In the genomic region with DNA sequence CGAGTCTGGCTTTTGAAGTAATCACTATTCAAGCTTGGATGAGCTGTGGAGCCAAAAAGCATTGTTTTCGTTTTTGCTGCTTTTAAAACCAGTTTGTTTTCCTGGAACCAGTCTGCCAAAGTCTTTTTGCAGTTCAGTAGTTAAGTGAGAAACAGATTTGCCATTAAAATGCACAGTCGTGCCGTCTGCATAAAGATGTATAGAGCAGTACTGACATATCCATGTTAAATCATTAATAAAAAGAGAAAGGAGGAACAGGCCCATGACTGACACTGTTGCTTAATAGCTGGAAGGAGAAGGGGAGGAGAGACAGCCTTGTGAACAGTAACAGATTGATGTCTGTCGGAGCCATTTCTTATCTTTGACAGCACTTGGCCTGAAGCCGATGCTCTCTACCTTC, we compare ENCODE assay signal across 18 mouse cellular contexts.
A peak's percentile ranks its signal among the peaks of the same experiment; 100 is the strongest.
DNase-seq lines count a peak whose midpoint lies in the region; ATAC-seq and TF ChIP-seq lines count a peak whose summit lies in the region.
"Had no signal": no experiment of that assay in that cellular context is flagged by ENCODE, and none has a peak within 500 bp of the region (broad histone marks: within the 10 kb centered on the region; RNA-seq: fewer than 3 reads in every experiment).

No protein-coding gene starts in this region.

- no peaks in the 10 kb centered on the region for H3K27me3 ChIP-seq in forebrain, embryonic 14.5 days (replicated peaks; ENCODE audit: control insufficient read depth, insufficient read depth, low read length)
- no peaks in the 10 kb centered on the region for H3K27me3 ChIP-seq in forebrain, embryonic 11.5 days (ENCODE audit: control insufficient read depth, insufficient read depth, low read length)
- no peaks in the 10 kb centered on the region for H3K27me3 ChIP-seq in lung, embryonic 14.5 days (ENCODE audit: insufficient read depth, low read length)
- H3K27me3 ChIP-seq in intestine, embryonic 15.5 days (replicated peaks) = no peaks in the 10 kb centered on the region
- H3K27me3 ChIP-seq: embryonic facial prominence, embryonic 13.5 days; hindbrain, embryonic 13.5 days had no signal

- no peak for TF ChIP-seq CTCF in lung, embryonic 14.5 days (IDR thresholded peaks at IDR 0.05; ENCODE audit: low read depth)

- no peaks in the 10 kb centered on the region for H3K36me3 ChIP-seq in forebrain, embryonic 14.5 days (ENCODE audit: control insufficient read depth, insufficient read depth, low read length)
- no peaks in the 10 kb centered on the region for H3K36me3 ChIP-seq in forebrain, embryonic 11.5 days (ENCODE audit: control insufficient read depth, insufficient read depth, low read length)
- no peaks in the 10 kb centered on the region for H3K36me3 ChIP-seq in lung, embryonic 14.5 days (ENCODE audit: insufficient read depth)
- H3K36me3 ChIP-seq in intestine, embryonic 15.5 days = no peaks in the 10 kb centered on the region
- H3K36me3 ChIP-seq: embryonic facial prominence, embryonic 13.5 days; heart, embryonic 10.5 days; hindbrain, embryonic 13.5 days had no signal

- no peak overlapping the region for H3K4me3 ChIP-seq in forebrain, embryonic 14.5 days (ENCODE audit: low read depth, low read length)
- H3K4me3 ChIP-seq in forebrain, embryonic 11.5 days (ENCODE audit: low read depth, low read length) = no peak overlapping the region
- no peak overlapping the region for H3K4me3 ChIP-seq in lung, embryonic 14.5 days (ENCODE audit: low read depth, low read length)
- no peak overlapping the region for H3K4me3 ChIP-seq in intestine, embryonic 15.5 days (replicated peaks)
- H3K4me3 ChIP-seq: embryonic facial prominence, embryonic 13.5 days; heart, embryonic 10.5 days; hindbrain, embryonic 13.5 days had no signal

- no peak overlapping the region for H3K9ac ChIP-seq in forebrain, embryonic 14.5 days (ENCODE audit: low read length)
- H3K9ac ChIP-seq in forebrain, embryonic 11.5 days (ENCODE audit: low read length) = no peak overlapping the region
- no peak overlapping the region for H3K9ac ChIP-seq in lung, embryonic 14.5 days
- no peak overlapping the region for H3K9ac ChIP-seq in intestine, embryonic 15.5 days
- H3K9ac ChIP-seq: embryonic facial prominence, embryonic 13.5 days; hindbrain, embryonic 13.5 days had no signal

- H3K4me1 ChIP-seq in forebrain, embryonic 14.5 days (ENCODE audit: control insufficient read depth, insufficient read depth, low read length) = no peaks in the 10 kb centered on the region
- H3K4me1 ChIP-seq in forebrain, embryonic 11.5 days (replicated peaks; ENCODE audit: control insufficient read depth, insufficient read depth, low read length) = no peaks in the 10 kb centered on the region
- no peaks in the 10 kb centered on the region for H3K4me1 ChIP-seq in lung, embryonic 14.5 days (ENCODE audit: insufficient read depth)
- H3K4me1 ChIP-seq in intestine, embryonic 15.5 days (replicated peaks) = no peaks in the 10 kb centered on the region
- H3K4me1 ChIP-seq: embryonic facial prominence, embryonic 13.5 days; heart, embryonic 10.5 days; hindbrain, embryonic 13.5 days had no signal

- no peaks in the 10 kb centered on the region for H3K9me3 ChIP-seq in forebrain, embryonic 14.5 days (replicated peaks; ENCODE audit: control insufficient read depth, low read length)
- H3K9me3 ChIP-seq in forebrain, embryonic 11.5 days (ENCODE audit: control insufficient read depth, low read length) = no peaks in the 10 kb centered on the region
- no peaks in the 10 kb centered on the region for H3K9me3 ChIP-seq in lung, embryonic 14.5 days (ENCODE audit: low read depth, low read length)
- H3K9me3 ChIP-seq in intestine, embryonic 15.5 days = no peaks in the 10 kb centered on the region
- H3K9me3 ChIP-seq: embryonic facial prominence, embryonic 13.5 days; heart, embryonic 10.5 days; hindbrain, embryonic 13.5 days had no signal

- WGBS in forebrain, embryonic 14.5 days = 37% methylated on average over 6 of the region's 6 CpGs
- 81% methylated on average over 6 of the region's 6 CpGs for WGBS in forebrain, embryonic 11.5 days
- 48% methylated on average over 6 of the region's 6 CpGs for WGBS in lung, embryonic 14.5 days
- WGBS in intestine, embryonic 15.5 days = 75% methylated on average over 6 of the region's 6 CpGs

- DNase-seq in forebrain, embryonic 14.5 days (ENCODE audit: low spot score) = peak; percentile 89
- DNase-seq in forebrain, embryonic 11.5 days (ENCODE audit: low spot score) = no peak
- peak; percentile 7 for DNase-seq in lung, embryonic 14.5 days
- DNase-seq in lung, postnatal 10 days = no peak
- DNase-seq in retina, postnatal 1 day = peak; percentile 8
- DNase-seq in retina, embryonic 14.5 days (ENCODE audit: low spot score) = no peak
- DNase-seq: adrenal gland, postnatal 10 days; cerebellum, adult 18-20 months; cerebellum, adult 9-11 months; cerebellum, postnatal 36 days; gastrocnemius, postnatal 10 days; heart, adult 18-20 months; heart, postnatal 10 days; heart, postnatal 4 days had no signal

- no peak overlapping the region for H3K27ac ChIP-seq in forebrain, embryonic 14.5 days (ENCODE audit: low read depth, low read length)
- no peak overlapping the region for H3K27ac ChIP-seq in forebrain, embryonic 11.5 days (ENCODE audit: low read depth, low read length)
- H3K27ac ChIP-seq in lung, embryonic 14.5 days (ENCODE audit: low read depth) = no peak overlapping the region
- H3K27ac ChIP-seq in intestine, embryonic 15.5 days = no peak overlapping the region
- H3K27ac ChIP-seq: embryonic facial prominence, embryonic 13.5 days; heart, embryonic 10.5 days; hindbrain, embryonic 13.5 days had no signal

- ATAC-seq in forebrain, embryonic 14.5 days = peak; percentile 95
- no peak for ATAC-seq in forebrain, embryonic 11.5 days (replicated peaks; ENCODE audit: low FRiP score)
- ATAC-seq in lung, embryonic 14.5 days (ENCODE audit: insufficient read depth) = no peak
- ATAC-seq in intestine, embryonic 15.5 days = no peak

- no peak overlapping the region for H3K4me2 ChIP-seq in forebrain, embryonic 14.5 days (ENCODE audit: low read length)
- no peak overlapping the region for H3K4me2 ChIP-seq in forebrain, embryonic 11.5 days (ENCODE audit: low read depth, low read length, severe bottlenecking)
- H3K4me2 ChIP-seq in lung, embryonic 14.5 days = no peak overlapping the region
- H3K4me2 ChIP-seq in intestine, embryonic 15.5 days (replicated peaks) = no peak overlapping the region
- H3K4me2 ChIP-seq: embryonic facial prominence, embryonic 13.5 days; hindbrain, embryonic 13.5 days had no signal

Comparison
In these comparisons a context has a peak if more than half of its experiments do, and no peak if none do; other contexts are left out.
1. DNase-seq: peak in forebrain, embryonic 14.5 days (single experiment), lung, embryonic 14.5 days (single experiment) and retina, postnatal 1 day (single experiment); none in forebrain, embryonic 11.5 days (single experiment), lung, postnatal 10 days (single experiment) and retina, embryonic 14.5 days (single experiment).